Mouse (Mus musculus) CH12.LX (cell line): ENCODE data around the gene Agap1. TPM values are rescaled to one million over a fixed set of nuclear protein-coding genes. Genes with fewer than 3 reads are reported as not detected.

Experiments
- DNase-seq: peaks from one replicate; pipeline ENCODE4 v3.0.0-alpha.2; 2013; ENCODE audit errors: extremely low read depth
- H3K27ac ChIP-seq: 2 replicates; pipeline ENCODE4 v1.5.1; 2012; ENCODE audit warnings: low read depth, mild to moderate bottlenecking, control low read depth, moderate library complexity; ENCODE audit not compliant: insufficient read depth
- H3K27me3 ChIP-seq: replicated peaks from 2 replicates; pipeline ENCODE3; 2012; ENCODE audit warnings: inconsistent platforms
- H3K36me3 ChIP-seq, 2 experiments: replicated peaks in 1 of 2; 2 replicates each; pipeline versions ENCODE3 to v1.6.1; 2012; ENCODE audit warnings: inconsistent platforms in 1 of 2, low read length in 1 of 2, mild to moderate bottlenecking in 1 of 2, mixed read lengths in 1 of 2, moderate library complexity in 1 of 2; ENCODE audit not compliant: control insufficient read depth in 1 of 2, insufficient read depth in 1 of 2
- H3K4me1 ChIP-seq, 2 experiments: 2 replicates each; pipeline ENCODE4 v1.6.1; 2012; ENCODE audit warnings: inconsistent platforms in 1 of 2, moderate library complexity in 1 of 2; ENCODE audit not compliant: insufficient read depth in 2 of 2, control insufficient read depth in 1 of 2
- H3K4me2 ChIP-seq: 2 replicates; pipeline ENCODE4 v1.6.1; 2012; ENCODE audit warnings: low read depth, mild to moderate bottlenecking, control low read depth; ENCODE audit not compliant: poor library complexity, insufficient read depth, severe bottlenecking
- H3K4me3 ChIP-seq, 3 experiments: fragments of 150-350 bp in 1 of 3; sonication (generic) in 1 of 3; replicated peaks in 1 of 3; 2 replicates each; pipeline versions ENCODE3 to v1.5.1; 2011 to 2012; ENCODE audit warnings: low read depth in 2 of 3, low read length in 2 of 3, mild to moderate bottlenecking in 2 of 3, moderate library complexity in 2 of 3, control low read depth in 1 of 3, improper control_type of control experiment in 1 of 3, inconsistent platforms in 1 of 3, mixed read lengths in 1 of 3; ENCODE audit not compliant: poor library complexity in 1 of 3
- H3K79me2 ChIP-seq: replicated peaks from 2 replicates; pipeline ENCODE4 v1.6.1; 2012; ENCODE audit warnings: mild to moderate bottlenecking, moderate library complexity; ENCODE audit not compliant: control insufficient read depth, poor library complexity, insufficient read depth, severe bottlenecking; ENCODE audit errors: extremely low read depth
- H3K9ac ChIP-seq: 2 replicates; pipeline ENCODE4 v1.6.1; 2012; ENCODE audit warnings: low read depth, mild to moderate bottlenecking, control low read depth, moderate library complexity; ENCODE audit not compliant: insufficient read depth
- H3K9me3 ChIP-seq: replicated peaks from 2 replicates; pipeline ENCODE3; 2012; ENCODE audit warnings: low read length, inconsistent platforms, mixed read lengths
- BHLHE40 ChIP-seq: IDR thresholded peaks from 2 replicates; pipeline ENCODE4 v1.6.1; 2011; ENCODE audit warnings: mild to moderate bottlenecking, low read depth, low read length, improper control_type of control experiment
- CHD1 ChIP-seq: IDR thresholded peaks from 2 replicates; pipeline ENCODE4 v1.6.1; 2012; ENCODE audit warnings: low read depth, low read length, improper control_type of control experiment, inconsistent platforms
- CHD2 ChIP-seq: IDR thresholded peaks from 2 replicates; pipeline ENCODE4 v1.6.1; 2011; ENCODE audit warnings: low read length, improper control_type of control experiment
- JUN ChIP-seq: IDR thresholded peaks from 2 replicates; pipeline ENCODE4 v1.6.1; 2011; ENCODE audit warnings: low read depth, mild to moderate bottlenecking, low read length, improper control_type of control experiment, moderate library complexity; ENCODE audit not compliant: insufficient read depth
- JUND ChIP-seq: conservative IDR thresholded peaks from 2 replicates; pipeline ENCODE4 v1.6.1; 2011; ENCODE audit warnings: low read depth, low read length, improper control_type of control experiment
- KAT2A ChIP-seq: IDR thresholded peaks from 2 replicates; pipeline ENCODE4 v1.6.1; 2012; ENCODE audit warnings: low read length, improper control_type of control experiment, inconsistent platforms; ENCODE audit not compliant: insufficient replicate concordance
- MAX ChIP-seq: IDR thresholded peaks from 2 replicates; pipeline ENCODE4 v1.6.1; 2011; ENCODE audit warnings: low read length, improper control_type of control experiment
- MYC ChIP-seq: IDR thresholded peaks from 2 replicates; pipeline ENCODE4 v1.6.1; 2011; ENCODE audit warnings: low read depth, mild to moderate bottlenecking, improper control_type of control experiment, low read length
- NRF1 ChIP-seq: IDR thresholded peaks from 2 replicates; pipeline ENCODE4 v1.6.1; 2014; ENCODE audit warnings: low read depth, mild to moderate bottlenecking, inconsistent platforms, low read length, improper control_type of control experiment, moderate library complexity
- PAX5 ChIP-seq: IDR thresholded peaks from 2 replicates; pipeline ENCODE4 v1.6.1; 2012; ENCODE audit warnings: low read length, inconsistent platforms, mixed read lengths
- POLR2A ChIP-seq: IDR thresholded peaks from 2 replicates; pipeline ENCODE4 v1.6.1; 2011; ENCODE audit warnings: low read depth, mild to moderate bottlenecking, improper control_type of control experiment, low read length
- RAD21 ChIP-seq: IDR thresholded peaks from 2 replicates; pipeline ENCODE4 v1.6.1; 2011; ENCODE audit warnings: low read depth, mild to moderate bottlenecking, low read length, improper control_type of control experiment, moderate library complexity
- RCOR1 ChIP-seq: conservative IDR thresholded peaks from 2 replicates; pipeline ENCODE4 v1.6.1; 2012; ENCODE audit warnings: low read depth, mild to moderate bottlenecking, inconsistent platforms, low read length, improper control_type of control experiment
- SIN3A ChIP-seq: IDR thresholded peaks from 2 replicates; pipeline ENCODE4 v1.6.1; 2012; ENCODE audit warnings: low read length, improper control_type of control experiment, inconsistent platforms
- TBP ChIP-seq: conservative IDR thresholded peaks from 2 replicates; pipeline ENCODE4 v1.6.1; 2011; ENCODE audit warnings: low read depth, low read length, improper control_type of control experiment
- UBTF ChIP-seq: IDR thresholded peaks from 2 replicates; pipeline ENCODE4 v1.6.1; 2012; ENCODE audit warnings: low read depth, mild to moderate bottlenecking, inconsistent platforms, low read length, improper control_type of control experiment, moderate library complexity
- USF1 ChIP-seq: IDR thresholded peaks from 2 replicates; pipeline ENCODE4 v1.6.1; 2014; ENCODE audit warnings: low read depth, mild to moderate bottlenecking, inconsistent platforms, low read length, improper control_type of control experiment
- USF2 ChIP-seq: conservative IDR thresholded peaks from 2 replicates; pipeline ENCODE4 v1.6.1; 2011; ENCODE audit warnings: low read depth, low read length, improper control_type of control experiment
- ZMIZ1 ChIP-seq: IDR thresholded peaks from 2 replicates; pipeline ENCODE4 v1.6.1; 2012; ENCODE audit warnings: low read depth, mild to moderate bottlenecking, inconsistent platforms, low read length, improper control_type of control experiment
- ZNF384 ChIP-seq: IDR thresholded peaks from 2 replicates; pipeline ENCODE4 v1.6.1; 2012; ENCODE audit warnings: low read depth, low read length, improper control_type of control experiment, inconsistent platforms
- dilution Hi-C: fragments of 300-500 bp; cut with MboI; formaldehyde crosslinking; loops from 2 replicates; pipeline ENCODE4 v1.14.3; 2020; ENCODE audit warnings: low sequenced_read_pairs; ENCODE audit not compliant: extremely low pct_unique_long_range_greater_than_20kb, extremely low pct_ligation_motif_present
- in situ Hi-C: fragments of 300-500 bp; cut with MboI; formaldehyde crosslinking; loops from 3 replicates; pipeline ENCODE4 v1.14.3; 2019; ENCODE audit warnings: low sequenced_read_pairs, low pct_ligation_motif_present, low pct_unique_long_range_greater_than_20kb, mixed read lengths
- polyA plus RNA-seq: library from polyadenylated mRNA; unstranded; fragments of >175 nt; gene quantifications from 2 replicates; pipeline ENCODE4 v1.2.1, GENCODE M21; 2012; ENCODE audit warnings: low read depth; ENCODE audit not compliant: insufficient read length
- total RNA-seq, 2 experiments: library from RNA; depleted of rRNA; stranded (reverse); fragments of 300-350 nt in 1 of 2; fragments of >200 nt in 1 of 2; gene quantifications; 2 replicates each; pipeline ENCODE4 v1.2.3; 2012 to 2014

Agap1 gene
- total and polyA plus RNA-seq, 3 experiments, result not detected

GRCm38 (mm10) chr1:89780675-89781074, 326.1 kb downstream of the Agap1 start:
- H3K4me2 ChIP-seq, result no peak overlapping the region
- no peak overlapping the region for H3K4me3 ChIP-seq
- DNase-seq, result no peak
- TF ChIP-seq RAD21 (no peak), ZNF384 (no peak)
- peaks cover 89% of the 10 kb centered on the region for H3K9me3 ChIP-seq
- no peak overlapping the region for H3K9ac ChIP-seq
- dilution Hi-C loops (no loop called here), in situ Hi-C loops (no loop called here)
- no peaks in the 10 kb centered on the region for H3K36me3 ChIP-seq
- no peaks in the 10 kb centered on the region for H3K4me1 ChIP-seq
- H3K79me2 ChIP-seq, result no peaks in the 10 kb centered on the region
- no peak overlapping the region for H3K27ac ChIP-seq
- no peaks in the 10 kb centered on the region for H3K27me3 ChIP-seq

- Histone ChIP-seq H3K27me3 (no peaks in the 10 kb centered on the region), H3K27ac (no peak overlapping the region), H3K36me3 (no peaks in the 10 kb centered on the region), H3K9me3 (peaks cover 89% of the 10 kb centered on the region), H3K79me2 (no peaks in the 10 kb centered on the region), H3K4me2 (no peak overlapping the region), H3K4me1 (no peaks in the 10 kb centered on the region), H3K9ac (no peak overlapping the region), H3K4me3 (no peak overlapping the region)
- in situ Hi-C loops (no loop called here), dilution Hi-C loops (no loop called here)
- TF ChIP-seq BHLHE40 (no peak), USF1 (no peak), MYC (no peak), RCOR1 (no peak), USF2 (no peak), ZMIZ1 (no peak), MAX (no peak)
- DNase-seq, result no peak
Observed at GRCm38 (mm10) chr1:89781861-89782260, 327.3 kb downstream of the Agap1 start.

- no peaks in the 10 kb centered on the region for H3K36me3 ChIP-seq
- H3K9ac ChIP-seq, result no peak overlapping the region
- no peaks in the 10 kb centered on the region for H3K4me1 ChIP-seq
- H3K4me3 ChIP-seq, result no peak overlapping the region
- H3K4me2 ChIP-seq, result no peak overlapping the region
- no peak overlapping the region for H3K27ac ChIP-seq
- no peaks in the 10 kb centered on the region for H3K79me2 ChIP-seq
- dilution Hi-C loops, result no loop called here
- no peaks in the 10 kb centered on the region for H3K27me3 ChIP-seq
- DNase-seq, result no peak
- in situ Hi-C loops, result no loop called here
- TF ChIP-seq TBP, result no peak
- TF ChIP-seq NRF1, result no peak
- TF ChIP-seq CHD2, result no peak
- no peak for TF ChIP-seq UBTF
- TF ChIP-seq SIN3A, result no peak
- TF ChIP-seq POLR2A, result no peak
- TF ChIP-seq JUN, result no peak
- no peak for TF ChIP-seq PAX5
- TF ChIP-seq KAT2A, result no peak
- no peak for TF ChIP-seq RCOR1
- TF ChIP-seq MAX, result no peak
- no peak for TF ChIP-seq CHD1
- no peak for TF ChIP-seq JUND
- TF ChIP-seq RAD21, result no peak
- H3K9me3 ChIP-seq, result peaks cover 91% of the 10 kb centered on the region
Observed at GRCm38 (mm10) chr1:89786793-89787192, 332.2 kb downstream of the Agap1 start.
